8 mouse cellular contexts compared by ENCODE assay signal in genomic region chr11:48874465-48874864, GRCm38 (mm10). TPM values are rescaled to one million over a fixed set of nuclear protein-coding genes. Genes with fewer than 3 reads are reported as not detected.
A peak's percentile ranks its signal among the peaks of the same experiment; 100 is the strongest.
DNase-seq lines count a peak whose midpoint lies in the region; ATAC-seq and TF ChIP-seq lines count a peak whose summit lies in the region.

No protein-coding gene starts in this region.

- 0 out of 2 replicates have a peak, but pooled peaks cover 2% of the 10 kb centered on the region for H3K4me1 ChIP-seq in hindbrain, postnatal 0 days (ENCODE audit: insufficient read depth, low read length)
- H3K4me1 ChIP-seq in liver, postnatal 0 days (ENCODE audit: insufficient read depth): peaks cover 22% of the 10 kb centered on the region
- H3K4me1 ChIP-seq in neural tube, embryonic 12.5 days: peaks cover 16% of the 10 kb centered on the region; the same call in 1 of the 2 replicates

- no peak overlapping the region for H3K27ac ChIP-seq in hindbrain, postnatal 0 days
- peak overlapping the region; percentile 92 for H3K27ac ChIP-seq in liver, postnatal 0 days (ENCODE audit: low read depth)
- H3K27ac ChIP-seq in neural tube, embryonic 12.5 days: no peak overlapping the region

- no peak overlapping the region for H3K9ac ChIP-seq in hindbrain, postnatal 0 days (replicated peaks; ENCODE audit: low read length)
- no peak overlapping the region for H3K9ac ChIP-seq in liver, postnatal 0 days (replicated peaks)
- H3K9ac ChIP-seq in neural tube, embryonic 12.5 days: no peak overlapping the region

- DNase-seq in right cerebral cortex, adult 18-20 months: peak; percentile 62
- DNase-seq in right cerebral cortex, postnatal 36 days (ENCODE audit: low spot score in 2 of 2): no peak
- peak; percentile 66 for DNase-seq in ZHBTc4 (ENCODE audit: low read depth, low spot score)
- peak; percentile 52 for DNase-seq in embryo, embryonic 9.5 days (ENCODE audit: extremely low spot score)
- peak; percentile 83 for DNase-seq in hindbrain, postnatal 0 days (ENCODE audit: low spot score)
- DNase-seq in liver, postnatal 0 days: peak; percentile 70
- no peak for DNase-seq in urinary bladder, postnatal 4 days (ENCODE audit: low spot score in 2 of 2)

- H3K4me2 ChIP-seq in hindbrain, postnatal 0 days (ENCODE audit: low read depth, low read length): no peak overlapping the region
- peak overlapping the region; percentile 72 for H3K4me2 ChIP-seq in liver, postnatal 0 days (ENCODE audit: low read depth, low read length)
- H3K4me2 ChIP-seq in neural tube, embryonic 12.5 days (replicated peaks): no peak overlapping the region

- H3K27me3 ChIP-seq in hindbrain, postnatal 0 days (ENCODE audit: insufficient read depth, low read length): no peaks in the 10 kb centered on the region
- H3K27me3 ChIP-seq in liver, postnatal 0 days (ENCODE audit: insufficient read depth, low read length): no peaks in the 10 kb centered on the region
- H3K27me3 ChIP-seq in neural tube, embryonic 12.5 days (replicated peaks): peaks cover 3% of the 10 kb centered on the region; the same call in 1 of the 2 replicates

- peak; percentile 84 for TF ChIP-seq CTCF in hindbrain, postnatal 0 days (IDR thresholded peaks at IDR 0.05; ENCODE audit: low read depth)
- TF ChIP-seq CTCF in liver, postnatal 0 days (IDR thresholded peaks at IDR 0.05; ENCODE audit: low read depth): peak; percentile 89

- H3K9me3 ChIP-seq in hindbrain, postnatal 0 days (ENCODE audit: low read length): no peaks in the 10 kb centered on the region
- no peaks in the 10 kb centered on the region for H3K9me3 ChIP-seq in liver, postnatal 0 days (ENCODE audit: low read length)
- H3K9me3 ChIP-seq in neural tube, embryonic 12.5 days: no peaks in the 10 kb centered on the region

- WGBS in hindbrain, postnatal 0 days: 2% methylated on average over 4 of the region's 4 CpGs
- 1% methylated on average over 4 of the region's 4 CpGs for WGBS in liver, postnatal 0 days (ENCODE audit: insufficient replicate concordance)
- WGBS in neural tube, embryonic 12.5 days: 2% methylated on average over 4 of the region's 4 CpGs

- H3K36me3 ChIP-seq in hindbrain, postnatal 0 days (ENCODE audit: insufficient read depth, low read length): no peaks in the 10 kb centered on the region
- H3K36me3 ChIP-seq in liver, postnatal 0 days (replicated peaks; ENCODE audit: insufficient read depth, low read length): no peaks in the 10 kb centered on the region
- H3K36me3 ChIP-seq in neural tube, embryonic 12.5 days: no peaks in the 10 kb centered on the region

- peak; percentile 40; the same call in 1 of the 2 replicates for TF ChIP-seq EP300 in liver, postnatal 0 days (IDR thresholded peaks at IDR 0.05; ENCODE audit: low read depth)

- peak; percentile 79 for ATAC-seq in hindbrain, postnatal 0 days
- ATAC-seq in liver, postnatal 0 days: no peak
- peak; percentile 51 for ATAC-seq in neural tube, embryonic 12.5 days (ENCODE audit: low FRiP score, low read depth)

- no peak overlapping the region for H3K4me3 ChIP-seq in hindbrain, postnatal 0 days (ENCODE audit: low read length)
- H3K4me3 ChIP-seq in liver, postnatal 0 days (ENCODE audit: low read depth, low read length): no peak overlapping the region
- no peak overlapping the region for H3K4me3 ChIP-seq in neural tube, embryonic 12.5 days

RNA-seq across cellular contexts. Expression of gene Irgm1, which starts 3.0 kb away (rescaled TPM):
- 5.8 and 6.0 TPM in 2 replicates for total RNA-seq in hindbrain, postnatal 0 days (2014; rRNA removed)
- 6.3 and 8.2 TPM in 2 replicates for polyA plus RNA-seq in hindbrain, postnatal 0 days (2015; fragmentation: Nextera tagmentation; extraction: Ambion mirVana)
- polyA plus RNA-seq in liver, postnatal 0 days (2015; fragmentation: Nextera tagmentation; extraction: Ambion mirVana): 42.7 and 44.1 TPM in 2 replicates
- polyA plus RNA-seq in neural tube, embryonic 12.5 days (2016; fragmentation: Nextera tagmentation; extraction: Ambion mirVana): 2.9 and 3.1 TPM in 2 replicates

RNA-seq across cellular contexts. Expression of gene Gm5431, which starts 27.5 kb away (rescaled TPM):
- total RNA-seq in hindbrain, postnatal 0 days (2014; rRNA removed): 0.10 and 0.18 TPM in 2 replicates
- polyA plus RNA-seq in hindbrain, postnatal 0 days (2015; fragmentation: Nextera tagmentation; extraction: Ambion mirVana): 0.08 and 0.28 TPM in 2 replicates
- 0.66 and 0.86 TPM in 2 replicates for polyA plus RNA-seq in liver, postnatal 0 days (2015; fragmentation: Nextera tagmentation; extraction: Ambion mirVana)
- polyA plus RNA-seq in neural tube, embryonic 12.5 days (2016; fragmentation: Nextera tagmentation; extraction: Ambion mirVana): 0.13 and 0.16 TPM in 2 replicates

RNA-seq across cellular contexts. Expression of gene Gm12184, which starts 48.0 kb away (rescaled TPM):
- 20.1 and 26.4 TPM in 2 replicates for total RNA-seq in hindbrain, postnatal 0 days (2014; rRNA removed)
- 5.7 and 6.0 TPM in 2 replicates for polyA plus RNA-seq in hindbrain, postnatal 0 days (2015; fragmentation: Nextera tagmentation; extraction: Ambion mirVana)
- polyA plus RNA-seq in liver, postnatal 0 days (2015; fragmentation: Nextera tagmentation; extraction: Ambion mirVana): 4.9 and 5.0 TPM in 2 replicates
- 13.8 and 14.9 TPM in 2 replicates for polyA plus RNA-seq in neural tube, embryonic 12.5 days (2016; fragmentation: Nextera tagmentation; extraction: Ambion mirVana)

RNA-seq across cellular contexts. Expression of gene Trim7, which starts 48.5 kb away (rescaled TPM):
- 4.0 and 7.7 TPM in 2 replicates for total RNA-seq in hindbrain, postnatal 0 days (2014; rRNA removed)
- polyA plus RNA-seq in hindbrain, postnatal 0 days (2015; fragmentation: Nextera tagmentation; extraction: Ambion mirVana): 3.7 TPM in 2 replicates
- polyA plus RNA-seq in liver, postnatal 0 days (2015; fragmentation: Nextera tagmentation; extraction: Ambion mirVana): 0.48 and 0.52 TPM in 2 replicates
- 0.68 and 1.8 TPM in 2 replicates for polyA plus RNA-seq in neural tube, embryonic 12.5 days (2016; fragmentation: Nextera tagmentation; extraction: Ambion mirVana)

RNA-seq across cellular contexts. Expression of gene Trim41, which starts 57.3 kb away (rescaled TPM):
- total RNA-seq in hindbrain, postnatal 0 days (2014; rRNA removed): 42.1 and 43.3 TPM in 2 replicates
- 5.5 and 7.1 TPM in 2 replicates for polyA plus RNA-seq in hindbrain, postnatal 0 days (2015; fragmentation: Nextera tagmentation; extraction: Ambion mirVana)
- 2.2 and 2.3 TPM in 2 replicates for polyA plus RNA-seq in liver, postnatal 0 days (2015; fragmentation: Nextera tagmentation; extraction: Ambion mirVana)
- polyA plus RNA-seq in neural tube, embryonic 12.5 days (2016; fragmentation: Nextera tagmentation; extraction: Ambion mirVana): 6.4 and 7.6 TPM in 2 replicates

Comparison
In these comparisons a context has a peak if more than half of its experiments do, and no peak if none do; other contexts are left out.
1. DNase-seq: peak in right cerebral cortex, adult 18-20 months (single experiment), ZHBTc4 (single experiment), embryo, embryonic 9.5 days (single experiment), hindbrain, postnatal 0 days (single experiment) and liver, postnatal 0 days (single experiment); none in right cerebral cortex, postnatal 36 days (0 of 2) and urinary bladder, postnatal 4 days (0 of 2).